Mouse (Mus musculus): ENCODE data around the gene Gm21409. TPM values are rescaled to one million over a fixed set of nuclear protein-coding genes. Genes with fewer than 3 reads are reported as not detected.
"Not testable (repeated sequence)": the region's sequence is repeated elsewhere in the genome, so short reads cannot be mapped to it uniquely, and the experiment has no call there.

Gm21409 gene
- total RNA-seq (2018; cell fraction: chromatin; rRNA removed) = not detected
- total RNA-seq (2018; cell fraction: cytosol; rRNA removed) = not detected
- not detected for total RNA-seq (2018; cell fraction: nucleus; rRNA removed)
- polyA plus RNA-seq (2018) = not detected in 3 replicates

GRCm38 (mm10) chrY:84746385-84746784 lies at the start of gene Gm21409:
Gm21409 (plus strand) TSS chrY:84746685.
- not testable (repeated sequence) for H3K36me3 ChIP-seq (ENCODE audit: inconsistent target); H3K27ac ChIP-seq; H3K79me2 ChIP-seq (ENCODE audit: inconsistent target); H3K4me3 ChIP-seq (ENCODE audit: inconsistent target)
- no CpG with 5 or more reads among the region's 6 CpGs for WGBS (ENCODE audit: missing documents)

Other genes with a start within 250 kb of the Gm21409 start
- gene Gm21394, start 181.8 kb upstream of the Gm21409 start, polyA plus RNA-seq (2018) = not detected in 3 replicates

Measured in macrophage (primary cell).